Mouse (Mus musculus) intestine, embryonic 16.5 days (tissue): ENCODE results near the gene Scamp5. TPM values are rescaled to one million over a fixed set of nuclear protein-coding genes. Genes with fewer than 3 reads are reported as not detected.
"Not testable (repeated sequence)": the region's sequence is repeated elsewhere in the genome, so short reads cannot be mapped to it uniquely, and the experiment has no call there.

Source experiments
- ATAC-seq: fragments of 200-750 bp; cut with Nextera tagmentation; 2 replicates; pipeline ENCODE4 v1.8.0; 2017; ENCODE audit warnings: moderate TSS enrichment, moderate library complexity
- H3K27ac ChIP-seq: fragments of 300-500 bp; sonication (generic); 2 replicates; pipeline ENCODE4 v1.5.1; 2014; ENCODE audit warnings: mild to moderate bottlenecking, low read length
- H3K27me3 ChIP-seq: fragments of 300-500 bp; sonication (generic); replicated peaks from 2 replicates; pipeline ENCODE4 v1.6.1; 2014; ENCODE audit warnings: low read length, control low read depth, mixed read lengths; ENCODE audit not compliant: control insufficient read depth, insufficient read depth
- H3K36me3 ChIP-seq: fragments of 300-500 bp; sonication (generic); 2 replicates; pipeline ENCODE4 v1.6.1; 2014; ENCODE audit warnings: low read length, control low read depth; ENCODE audit not compliant: control insufficient read depth, insufficient read depth
- H3K4me1 ChIP-seq: fragments of 300-500 bp; sonication (generic); 2 replicates; pipeline ENCODE4 v1.6.1; 2014; ENCODE audit warnings: low read length, control low read depth, mixed read lengths; ENCODE audit not compliant: control insufficient read depth, insufficient read depth
- H3K4me2 ChIP-seq: fragments of 300-500 bp; sonication (generic); 2 replicates; pipeline ENCODE4 v1.6.1; 2014; ENCODE audit warnings: low read depth, low read length, control low read depth
- H3K4me3 ChIP-seq: fragments of 300-500 bp; sonication (generic); 2 replicates; pipeline ENCODE4 v1.5.1; 2014; ENCODE audit warnings: mild to moderate bottlenecking, low read length
- H3K9ac ChIP-seq: fragments of 300-500 bp; sonication (generic); 2 replicates; pipeline ENCODE4 v1.6.1; 2014; ENCODE audit warnings: low read depth, low read length
- H3K9me3 ChIP-seq: fragments of 300-500 bp; sonication (generic); 2 replicates; pipeline ENCODE4 v1.6.1; 2016; ENCODE audit warnings: low read length, control low read depth; ENCODE audit not compliant: control insufficient read depth
- WGBS: fragments of 180-500 bp; shearing (Covaris S2); extraction: QIAGEN DNeasy Blood & Tissue Kit; methylation state at CpG from one replicate; pipeline ENCODE4 v1.1.7; 2014; 5-methylcytosine and 5-hydroxymethylcytosine counted together
- polyA plus RNA-seq: library from polyadenylated mRNA; unstranded; fragments of >200 nt; fragmentation: Nextera tagmentation; extraction: Ambion mirVana; gene quantifications from 2 replicates; pipeline ENCODE4 v1.2.1, GENCODE M21; 2015

The Scamp5 gene
- polyA plus RNA-seq, 1 experiment from 2014 or later = 15.2 TPM

DNA sequence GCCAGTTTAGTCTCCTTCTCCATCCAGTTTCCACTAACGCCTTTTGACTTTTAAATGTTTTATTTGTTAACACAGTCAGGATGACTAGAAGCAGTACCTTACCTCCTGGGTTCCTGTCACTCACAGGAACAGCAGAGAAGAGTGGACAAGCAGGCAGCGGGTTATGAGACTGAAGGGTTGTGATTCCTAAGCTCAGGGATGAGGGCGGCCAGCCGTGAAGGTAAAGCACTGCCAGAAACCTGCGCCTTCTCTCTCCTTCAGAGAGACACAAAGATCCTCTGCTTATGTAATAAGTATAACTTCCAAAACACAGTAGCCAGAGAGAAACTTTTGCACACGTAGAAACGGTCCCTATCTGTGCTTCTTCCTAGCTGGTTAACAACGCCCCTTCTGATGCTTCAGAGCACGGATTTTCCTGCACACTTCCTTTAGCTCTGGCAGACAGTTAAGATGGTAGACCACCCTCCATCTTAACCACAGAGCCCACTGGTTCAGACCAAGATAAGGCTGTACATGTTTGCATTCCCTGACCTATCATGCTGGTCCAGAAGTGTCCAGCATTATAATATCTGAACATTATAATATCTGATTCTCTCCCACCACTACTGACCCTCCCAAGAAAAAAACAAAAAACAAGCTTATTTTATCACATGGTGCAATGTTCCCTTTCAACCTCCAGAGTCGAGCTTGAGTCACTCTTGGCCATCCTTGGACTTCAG, 29.8 kb downstream of the Scamp5 start:
- H3K4me2 ChIP-seq = no peak overlapping the region
- no peaks in the 10 kb centered on the region for H3K9me3 ChIP-seq
- H3K4me1 ChIP-seq = peaks cover 9% of the 10 kb centered on the region
- H3K36me3 ChIP-seq = no peaks in the 10 kb centered on the region
- ATAC-seq = no peak
- H3K27me3 ChIP-seq = no peaks in the 10 kb centered on the region
- H3K9ac ChIP-seq = no peak overlapping the region
- no peak overlapping the region for H3K27ac ChIP-seq
- WGBS = 79% methylated on average over 10 of the region's 10 CpGs
- H3K4me3 ChIP-seq = no peak overlapping the region

DNA sequence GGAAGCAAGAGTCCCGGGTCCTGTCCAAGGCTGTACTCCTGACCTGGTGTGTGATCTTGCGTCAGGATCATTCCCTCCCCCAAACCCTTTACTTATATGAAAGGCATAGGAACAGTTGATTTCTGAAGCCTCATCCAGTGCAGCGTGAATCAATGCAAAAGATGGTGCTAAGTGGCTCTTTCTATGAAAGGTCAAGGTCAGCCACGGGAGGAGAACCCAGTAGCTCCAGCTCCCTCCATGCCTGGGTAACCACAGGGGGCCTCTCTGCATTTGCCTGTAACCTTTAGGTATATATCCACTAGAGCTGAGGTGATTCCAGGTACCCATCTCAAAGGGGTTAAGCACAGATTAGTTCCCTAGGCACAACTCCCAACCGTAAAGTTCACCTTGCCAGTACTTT, 31.7 kb downstream of the Scamp5 start:
- H3K4me1 ChIP-seq = peaks cover 18% of the 10 kb centered on the region
- no peaks in the 10 kb centered on the region for H3K27me3 ChIP-seq
- no peak for ATAC-seq
- H3K27ac ChIP-seq = no peak overlapping the region
- H3K4me3 ChIP-seq = no peak overlapping the region
- no peaks in the 10 kb centered on the region for H3K9me3 ChIP-seq
- no peak overlapping the region for H3K9ac ChIP-seq
- H3K4me2 ChIP-seq = no peak overlapping the region
- WGBS = 82% methylated on average over 5 of the region's 5 CpGs
- no peaks in the 10 kb centered on the region for H3K36me3 ChIP-seq

DNA sequence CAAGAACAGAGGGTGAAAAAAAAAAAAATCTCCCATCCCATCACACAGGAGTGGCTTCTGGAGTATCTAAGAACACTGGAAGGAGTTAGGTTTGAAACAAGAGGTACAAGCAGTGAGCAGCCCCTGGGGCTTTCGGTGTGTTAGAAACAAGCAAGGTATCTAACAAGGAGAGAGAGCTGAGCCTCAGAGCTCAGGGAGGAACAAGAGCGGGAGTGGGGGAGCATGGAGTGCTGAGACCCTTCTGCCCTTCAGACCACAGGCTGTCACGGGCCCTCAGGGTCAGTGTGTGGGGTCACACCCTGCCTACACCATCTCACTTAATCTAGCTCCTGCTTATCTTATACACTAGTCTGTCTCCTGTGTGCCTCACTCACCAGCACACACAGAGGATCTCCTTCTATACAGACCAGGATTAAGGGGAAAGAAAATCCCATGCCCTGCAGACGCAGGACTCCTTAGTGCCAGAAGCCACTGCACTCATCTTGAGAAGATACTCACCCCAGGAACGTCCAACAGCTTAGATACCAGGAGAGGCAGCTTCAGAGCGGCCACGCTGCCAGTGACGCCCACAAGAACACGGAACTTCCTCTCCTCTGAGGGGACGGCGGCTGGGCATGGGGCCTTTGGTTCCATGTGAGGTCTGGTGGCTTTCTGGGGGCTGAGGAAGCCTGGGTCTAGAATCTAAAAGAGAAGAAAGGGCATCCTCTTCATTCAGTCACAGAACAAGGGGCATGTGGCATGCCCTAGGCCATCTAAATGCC, 33.3 kb downstream of the Scamp5 start:
- Histone ChIP-seq H3K4me1 (peaks cover 23% of the 10 kb centered on the region), H3K27me3 (no peaks in the 10 kb centered on the region), H3K27ac (no peak overlapping the region), H3K36me3 (no peaks in the 10 kb centered on the region), H3K9me3 (no peaks in the 10 kb centered on the region), H3K9ac (no peak overlapping the region), H3K4me3 (no peak overlapping the region), H3K4me2 (no peak overlapping the region)
- ATAC-seq = no peak
- WGBS = 85% methylated on average over 11 of the region's 11 CpGs

DNA sequence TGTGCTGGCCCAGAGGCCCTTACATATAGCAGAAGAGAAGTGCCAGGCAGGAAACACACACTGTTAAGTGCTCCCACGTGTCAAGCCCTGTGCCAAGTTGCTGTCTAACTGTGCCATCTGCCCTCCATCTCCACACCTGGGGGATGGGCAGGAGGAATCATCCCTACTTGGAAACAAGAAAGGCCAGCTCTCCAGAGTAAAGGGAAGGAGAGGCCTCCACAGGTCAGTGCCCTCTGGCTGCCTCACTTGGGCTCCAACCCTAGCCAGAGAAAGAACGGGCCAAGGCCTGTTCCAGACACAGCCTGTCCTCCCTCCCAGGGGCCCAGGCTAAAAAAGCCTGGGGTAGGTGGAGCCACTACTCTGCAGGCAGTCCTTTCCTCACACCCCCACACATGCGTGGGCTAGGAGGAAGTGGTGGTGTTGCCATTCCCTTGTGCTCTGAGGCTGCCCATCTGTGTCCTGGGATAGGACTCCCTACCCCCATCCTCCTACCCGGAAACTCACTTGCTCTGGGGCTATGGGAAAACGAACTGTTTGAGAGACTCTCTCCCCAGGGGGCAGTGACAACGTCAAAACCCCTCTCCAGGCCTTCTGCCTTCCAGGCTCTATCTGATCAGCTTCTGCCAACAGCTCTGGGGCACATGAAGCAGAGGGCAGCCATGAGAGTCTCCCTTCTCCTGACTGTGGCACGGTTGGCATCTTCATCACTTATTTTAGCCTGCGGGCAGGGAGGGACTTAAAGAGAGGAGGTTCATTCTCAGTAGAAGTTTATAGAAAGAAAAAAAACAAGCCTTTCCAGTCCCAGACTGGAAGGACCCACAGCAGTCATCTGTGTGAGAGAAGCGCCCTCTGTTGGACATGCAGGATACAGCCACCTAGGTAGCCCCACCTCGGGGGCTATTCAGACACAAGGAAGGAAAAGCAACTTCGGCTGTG, 34.5 kb downstream of the Scamp5 start:
- Histone ChIP-seq H3K4me3 (no peak overlapping the region), H3K9ac (peak overlapping the region; percentile 36), H3K4me2 (0 out of 2 replicates have a peak overlapping the region, but pooled peaks have one; percentile 11), H3K9me3 (no peaks in the 10 kb centered on the region), H3K27ac (peak overlapping the region; percentile 84), H3K4me1 (peaks cover 23% of the 10 kb centered on the region), H3K27me3 (no peaks in the 10 kb centered on the region), H3K36me3 (no peaks in the 10 kb centered on the region)
- ATAC-seq = peak; percentile 79
- WGBS = 11% methylated on average over 11 of the region's 11 CpGs

DNA sequence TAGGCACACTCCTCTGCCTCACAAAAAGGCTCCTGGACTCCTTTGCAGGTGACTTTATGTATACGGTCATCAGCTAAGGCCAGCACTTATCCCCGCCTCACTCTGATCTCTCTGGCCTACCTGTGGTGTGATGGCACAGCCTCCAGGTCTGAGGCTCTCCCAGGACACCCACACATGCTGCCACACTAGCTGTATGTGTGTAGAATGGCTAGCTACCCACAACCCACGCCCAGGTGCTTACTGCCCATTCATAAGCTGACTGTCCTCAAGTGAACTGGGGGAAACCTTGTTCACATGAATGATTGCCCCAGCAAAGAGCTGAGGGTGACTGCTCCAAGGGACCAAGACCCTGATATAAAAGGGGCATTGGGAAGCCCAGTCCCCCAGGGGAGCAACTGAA, 35.4 kb downstream of the Scamp5 start:
- Histone ChIP-seq H3K27ac (peak overlapping the region; percentile 84), H3K27me3 (no peaks in the 10 kb centered on the region), H3K4me2 (no peak overlapping the region), H3K9ac (peak overlapping the region; percentile 36), H3K4me1 (peaks cover 26% of the 10 kb centered on the region), H3K4me3 (no peak overlapping the region), H3K9me3 (no peaks in the 10 kb centered on the region), H3K36me3 (no peaks in the 10 kb centered on the region)
- ATAC-seq = no peak
- WGBS = 92% methylated on average over 3 of the region's 3 CpGs

DNA sequence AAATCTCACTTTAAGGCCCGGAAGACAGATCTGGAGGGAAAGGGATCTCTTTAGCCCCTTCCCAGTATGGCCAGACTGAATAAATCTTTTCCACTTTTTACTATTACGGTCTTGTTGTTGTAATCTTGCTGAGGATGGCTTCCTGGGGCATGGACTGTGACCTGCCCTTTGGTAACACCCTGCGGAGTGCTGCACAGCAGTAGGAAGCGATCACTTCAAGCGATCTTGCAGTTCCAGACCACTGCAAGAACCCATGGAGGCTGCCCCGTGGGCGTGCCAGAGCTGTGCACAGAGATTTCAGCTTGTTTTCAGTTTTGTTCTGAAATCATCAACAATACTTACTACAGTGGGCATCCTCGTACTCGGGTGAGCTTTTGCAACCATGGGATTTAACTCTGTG, 36.7 kb downstream of the Scamp5 start:
- no peaks in the 10 kb centered on the region for H3K36me3 ChIP-seq
- 53% methylated on average over 9 of the region's 9 CpGs for WGBS
- H3K9ac ChIP-seq = no peak overlapping the region
- ATAC-seq = peak; percentile 55
- no peak overlapping the region for H3K4me2 ChIP-seq
- 0 out of 2 replicates have a peak overlapping the region, but pooled peaks have one; percentile 8 for H3K27ac ChIP-seq
- H3K4me1 ChIP-seq = peaks cover 26% of the 10 kb centered on the region
- no peaks in the 10 kb centered on the region for H3K27me3 ChIP-seq
- no peaks in the 10 kb centered on the region for H3K9me3 ChIP-seq
- no peak overlapping the region for H3K4me3 ChIP-seq

DNA sequence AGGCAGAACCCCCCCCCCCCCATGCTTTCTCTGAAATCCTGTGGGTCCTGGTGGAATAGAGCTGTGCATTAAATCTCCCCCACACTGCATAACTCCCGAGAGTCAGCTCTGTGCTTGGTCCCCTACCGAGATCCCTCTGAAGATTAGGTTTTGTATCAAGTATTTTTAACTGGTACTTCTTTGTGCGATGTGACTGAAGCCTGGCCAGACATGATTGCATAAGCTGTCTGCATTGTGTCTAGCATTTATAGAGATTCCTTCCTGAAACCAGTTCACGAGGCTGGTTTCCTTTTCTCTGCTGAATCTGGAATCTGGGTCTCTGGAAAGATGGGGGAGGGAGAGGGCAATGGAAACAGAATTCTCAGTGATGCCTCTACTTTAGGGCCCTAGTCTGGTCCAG, 39.5 kb downstream of the Scamp5 start:
- no peak overlapping the region for H3K27ac ChIP-seq

DNA sequence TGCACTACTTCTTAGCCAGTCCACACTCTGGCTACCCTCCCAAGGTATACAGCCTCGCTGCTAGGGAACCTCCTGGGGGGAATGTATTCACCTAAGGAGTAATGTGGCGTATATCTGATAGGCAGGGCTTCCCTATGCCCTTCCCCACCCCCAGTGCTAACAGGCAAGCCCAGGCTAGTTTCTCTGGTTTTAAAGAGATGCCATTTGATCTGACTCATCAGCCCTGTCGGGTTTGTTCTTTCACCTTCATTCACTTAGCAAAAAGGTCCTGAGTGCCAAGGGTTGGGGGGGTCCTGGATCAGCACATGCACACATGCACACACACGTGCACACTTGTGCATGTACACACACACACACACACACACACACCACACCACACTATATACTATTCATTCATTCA, 39.9 kb downstream of the Scamp5 start:
- H3K27me3 ChIP-seq = no peaks in the 10 kb centered on the region
- H3K4me1 ChIP-seq = peaks cover 18% of the 10 kb centered on the region
- WGBS = 60% methylated on average over 4 of the region's 4 CpGs
- no peak overlapping the region for H3K4me2 ChIP-seq
- no peak overlapping the region for H3K4me3 ChIP-seq
- no peaks in the 10 kb centered on the region for H3K36me3 ChIP-seq
- no peak overlapping the region for H3K9ac ChIP-seq
- no peak for ATAC-seq
- no peak overlapping the region for H3K27ac ChIP-seq
- no peaks in the 10 kb centered on the region for H3K9me3 ChIP-seq

More for the DNA sequence above, 39.5 kb downstream of the Scamp5 start:
- ATAC-seq = no peak
- peaks cover 23% of the 10 kb centered on the region for H3K4me1 ChIP-seq
- no peak overlapping the region for H3K4me2 ChIP-seq
- no peak overlapping the region for H3K4me3 ChIP-seq
- H3K9me3 ChIP-seq = no peaks in the 10 kb centered on the region
- WGBS = 52% methylated on average over 4 of the region's 4 CpGs
- H3K9ac ChIP-seq = no peak overlapping the region
- no peaks in the 10 kb centered on the region for H3K27me3 ChIP-seq
- H3K36me3 ChIP-seq = no peaks in the 10 kb centered on the region

DNA sequence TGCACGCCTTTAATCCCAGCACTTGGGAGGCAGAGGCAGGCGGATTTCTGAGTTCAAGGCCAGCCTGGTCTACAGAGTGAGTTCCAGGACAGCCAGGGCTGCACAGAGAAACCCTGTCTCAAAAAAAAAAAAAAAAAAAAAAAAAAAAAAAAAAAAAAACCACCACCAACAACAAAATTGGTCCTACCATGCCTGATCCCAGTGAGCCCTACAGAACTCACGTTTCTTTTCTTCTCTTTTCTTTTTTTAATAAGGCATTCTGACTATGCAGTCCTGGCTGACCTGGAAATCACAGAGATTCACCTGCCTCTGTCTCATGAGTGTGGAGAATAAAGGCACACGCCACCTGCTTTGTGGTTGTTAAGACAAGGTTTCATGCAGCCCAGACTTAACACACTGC, 40.7 kb downstream of the Scamp5 start:
- H3K27me3 ChIP-seq, H3K9me3 ChIP-seq, H3K27ac ChIP-seq, ATAC-seq, H3K9ac ChIP-seq, H3K4me3 ChIP-seq, H3K4me2 ChIP-seq, H3K36me3 ChIP-seq: not testable (repeated sequence)
- 92% methylated on average over 4 of the region's 4 CpGs for WGBS
- peaks cover 14% of the 10 kb centered on the region for H3K4me1 ChIP-seq
